Mouse (Mus musculus) E14TG2a.4 (cell line): Measurements from ENCODE around the gene Lmntd1.

Experiments used
- CTCF ChIP-seq: conservative IDR thresholded peaks from 2 replicates; pipeline ENCODE4 v1.5.1; 2014; ENCODE audit warnings: low read length
- NANOG ChIP-seq: IDR thresholded peaks from 2 replicates; pipeline ENCODE4 v1.6.1; 2014; ENCODE audit warnings: borderline replicate concordance, low read length, mixed read lengths

DNA sequence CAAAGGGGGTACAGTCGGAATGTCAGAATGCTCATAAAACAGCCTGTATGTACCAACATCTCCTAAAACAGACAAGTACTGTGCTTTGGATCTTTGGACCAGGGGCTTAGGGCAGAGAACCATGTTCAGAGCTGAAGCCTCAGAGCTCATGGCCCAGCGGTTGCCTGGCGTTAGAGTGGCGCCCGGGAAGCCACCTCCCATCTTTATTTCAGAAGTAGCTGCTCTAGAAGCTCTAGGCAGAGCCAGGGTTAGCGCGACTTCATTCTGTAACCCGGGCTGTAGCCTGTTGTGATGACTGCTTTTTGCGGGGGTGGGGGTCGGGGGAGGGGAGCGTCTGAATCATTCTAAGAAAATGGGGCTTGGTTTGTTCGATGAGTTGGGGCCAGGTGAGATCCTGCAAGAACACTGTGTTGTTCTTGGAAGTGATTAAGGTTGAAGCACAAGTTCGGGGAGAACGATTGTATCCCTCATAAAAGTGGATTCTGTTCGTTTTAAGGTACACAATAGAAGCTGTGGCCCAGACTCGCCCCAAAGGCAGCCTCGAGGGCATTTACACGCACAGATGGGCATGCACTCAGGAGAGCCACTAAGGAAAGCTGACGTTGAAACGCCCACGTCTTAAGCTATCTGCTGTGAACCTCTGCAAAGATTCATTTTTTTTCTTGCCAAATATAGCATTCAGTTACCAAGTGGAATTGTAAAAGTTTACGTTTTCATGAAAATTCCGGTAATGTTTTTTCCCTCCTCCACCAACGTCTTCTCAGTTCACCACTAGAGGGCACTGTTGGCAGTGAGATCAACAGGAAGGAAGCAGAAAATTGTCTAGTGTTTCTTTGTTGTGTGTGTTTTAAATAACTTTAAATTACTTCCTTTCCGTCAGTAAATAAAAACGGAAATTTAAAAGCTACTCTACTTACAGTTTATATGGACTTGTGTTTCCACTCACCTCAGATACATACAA is 254.4 kb downstream of the Lmntd1 start:
- peak; percentile 51 for TF ChIP-seq CTCF
- TF ChIP-seq NANOG, result no peak
